Mouse (Mus musculus): ENCODE data around the gene Sh3glb2.

GRCm38 (mm10) chr2:30380564-30381376 lies 21.6 kb upstream of the Sh3glb2 start:
- TF ChIP-seq CTCF (IDR thresholded peaks at IDR 0.05) (no peak), EP300 (IDR thresholded peaks at IDR 0.05) (no peak)
